Mouse (Mus musculus) forebrain, embryonic 13.5 days (tissue): Measurements from ENCODE around the gene Cyba. TPM values are rescaled to one million over a fixed set of nuclear protein-coding genes. Genes with fewer than 3 reads are reported as not detected.

Source experiments
- ATAC-seq: fragments of 200-750 bp; cut with Nextera tagmentation; 2 replicates; pipeline ENCODE4 v1.8.0; 2017
- H3K27ac ChIP-seq: fragments of 300-500 bp; sonication (generic); 2 replicates; pipeline ENCODE4 v1.5.1; 2015; ENCODE audit warnings: inconsistent platforms, mild to moderate bottlenecking, moderate library complexity
- H3K27me3 ChIP-seq: fragments of 300-500 bp; sonication (generic); 2 replicates; pipeline ENCODE4 v1.6.1; 2015; ENCODE audit warnings: mild to moderate bottlenecking, inconsistent platforms
- H3K36me3 ChIP-seq: fragments of 300-500 bp; sonication (generic); 2 replicates; pipeline ENCODE4 v1.6.1; 2015; ENCODE audit warnings: mild to moderate bottlenecking, inconsistent platforms; ENCODE audit not compliant: poor library complexity, severe bottlenecking
- H3K4me1 ChIP-seq: fragments of 300-500 bp; sonication (generic); 2 replicates; pipeline ENCODE4 v1.6.1; 2015; ENCODE audit warnings: inconsistent platforms
- H3K4me2 ChIP-seq: fragments of 300-500 bp; sonication (generic); 2 replicates; pipeline ENCODE4 v1.6.1; 2015; ENCODE audit warnings: inconsistent platforms, mild to moderate bottlenecking, moderate library complexity
- H3K4me3 ChIP-seq: fragments of 300-500 bp; sonication (generic); 2 replicates; pipeline ENCODE4 v1.5.1; 2015; ENCODE audit warnings: mild to moderate bottlenecking, inconsistent platforms
- H3K9ac ChIP-seq: fragments of 300-500 bp; sonication (generic); 2 replicates; pipeline ENCODE4 v1.6.1; 2015; ENCODE audit warnings: mild to moderate bottlenecking, inconsistent platforms
- H3K9me3 ChIP-seq: fragments of 300-500 bp; sonication (generic); replicated peaks from 2 replicates; pipeline ENCODE4 v1.6.1; 2016; ENCODE audit warnings: inconsistent platforms
- WGBS: fragments of 180-500 bp; shearing (Covaris S2); methylation state at CpG from one replicate; pipeline ENCODE4 v1.1.7; 2015; 5-methylcytosine and 5-hydroxymethylcytosine counted together
- polyA plus RNA-seq: library from polyadenylated mRNA; unstranded; fragments of >200 nt; fragmentation: Nextera tagmentation; extraction: Ambion mirVana; gene quantifications from 2 replicates; pipeline ENCODE4 v1.2.1, GENCODE M21; 2015

The Cyba gene
- polyA plus RNA-seq, 1 experiment from 2014 or later: 28.8 TPM

GRCm38 (mm10) chr8:122462510-122462909 is 29.8 kb upstream of the Cyba start:
- Histone ChIP-seq H3K4me1 (peaks cover 11% of the 10 kb centered on the region), H3K36me3 (peaks cover 22% of the 10 kb centered on the region), H3K27ac (no peak overlapping the region), H3K9me3 (no peaks in the 10 kb centered on the region), H3K27me3 (peaks cover 65% of the 10 kb centered on the region), H3K9ac (no peak overlapping the region), H3K4me3 (no peak overlapping the region), H3K4me2 (no peak overlapping the region)
- WGBS: 69% methylated on average over 8 of the region's 8 CpGs
- no peak for ATAC-seq

GRCm38 (mm10) chr8:122461473-122462148 is 28.9 kb upstream of the Cyba start:
- WGBS: 65% methylated on average over 11 of the region's 11 CpGs
- peaks cover 74% of the 10 kb centered on the region for H3K27me3 ChIP-seq

GRCm38 (mm10) chr8:122460524-122461472 is 28.1 kb upstream of the Cyba start, which contains the start of gene Snai3:
TSS of gene Snai3 (minus strand) at chr8:122460733.
- H3K4me1 ChIP-seq: peaks cover 11% of the 10 kb centered on the region
- H3K9me3 ChIP-seq: no peaks in the 10 kb centered on the region
- H3K4me3 ChIP-seq: peak within 1 kb of the TSS; percentile 35
- 4% methylated on average over 29 of the region's 56 CpGs for WGBS
- peak within 1 kb of the TSS; percentile 65 for H3K4me2 ChIP-seq
- peak; percentile 38; the same call in 1 of the 2 replicates for ATAC-seq
- peaks cover 82% of the 10 kb centered on the region for H3K27me3 ChIP-seq
- H3K27ac ChIP-seq: no peak within 1 kb of the TSS
- peak within 1 kb of the TSS; percentile 36 for H3K9ac ChIP-seq
- H3K36me3 ChIP-seq: peaks cover 6% of the 10 kb centered on the region

More at GRCm38 (mm10) chr8:122461473-122462148, 28.9 kb upstream of the Cyba start:
- Histone ChIP-seq H3K36me3 (peaks cover 13% of the 10 kb centered on the region), H3K4me1 (peaks cover 11% of the 10 kb centered on the region), H3K27ac (no peak overlapping the region), H3K4me2 (no peak overlapping the region), H3K4me3 (no peak overlapping the region), H3K9me3 (no peaks in the 10 kb centered on the region), H3K9ac (no peak overlapping the region)
- no peak for ATAC-seq

GRCm38 (mm10) chr8:122459990-122460389 is 27.3 kb upstream of the Cyba start:
- Histone ChIP-seq H3K4me2 (peak overlapping the region; percentile 65), H3K9ac (no peak overlapping the region), H3K4me3 (peak overlapping the region; percentile 35; the same call in 1 of the 2 replicates), H3K27ac (no peak overlapping the region), H3K9me3 (no peaks in the 10 kb centered on the region), H3K27me3 (peaks cover 84% of the 10 kb centered on the region), H3K4me1 (peaks cover 11% of the 10 kb centered on the region), H3K36me3 (no peaks in the 10 kb centered on the region)
- 35% methylated on average over 7 of the region's 7 CpGs for WGBS
- no peak for ATAC-seq

- H3K9me3 ChIP-seq: no peaks in the 10 kb centered on the region
- 64% methylated on average over 6 of the region's 6 CpGs for WGBS
- peaks cover 87% of the 10 kb centered on the region for H3K27me3 ChIP-seq
- ATAC-seq: no peak
- H3K36me3 ChIP-seq: no peaks in the 10 kb centered on the region
- H3K4me3 ChIP-seq: no peak overlapping the region
- no peak overlapping the region for H3K27ac ChIP-seq
- peaks cover 11% of the 10 kb centered on the region for H3K4me1 ChIP-seq
- H3K9ac ChIP-seq: no peak overlapping the region
- no peak overlapping the region for H3K4me2 ChIP-seq
Observed at GRCm38 (mm10) chr8:122459218-122459900, 26.6 kb upstream of the Cyba start.

GRCm38 (mm10) chr8:122457171-122457570 is 24.4 kb upstream of the Cyba start:
- no peak overlapping the region for H3K4me2 ChIP-seq
- H3K9me3 ChIP-seq: no peaks in the 10 kb centered on the region
- no peaks in the 10 kb centered on the region for H3K36me3 ChIP-seq
- H3K9ac ChIP-seq: no peak overlapping the region
- ATAC-seq: no peak
- WGBS: 75% methylated on average over 11 of the region's 11 CpGs
- no peak overlapping the region for H3K4me3 ChIP-seq
- peaks cover 11% of the 10 kb centered on the region for H3K4me1 ChIP-seq
- peaks cover 66% of the 10 kb centered on the region for H3K27me3 ChIP-seq
- no peak overlapping the region for H3K27ac ChIP-seq

GRCm38 (mm10) chr8:122454409-122454808 is 21.7 kb upstream of the Cyba start:
- Histone ChIP-seq H3K27ac (no peak overlapping the region), H3K4me2 (no peak overlapping the region), H3K9me3 (no peaks in the 10 kb centered on the region), H3K9ac (no peak overlapping the region), H3K4me3 (no peak overlapping the region), H3K27me3 (peaks cover 38% of the 10 kb centered on the region), H3K4me1 (no peaks in the 10 kb centered on the region), H3K36me3 (no peaks in the 10 kb centered on the region)
- WGBS: 90% methylated on average over 6 of the region's 6 CpGs
- ATAC-seq: no peak

GRCm38 (mm10) chr8:122452154-122452553 is 19.4 kb upstream of the Cyba start:
- Histone ChIP-seq H3K4me2 (no peak overlapping the region), H3K4me1 (no peaks in the 10 kb centered on the region)

GRCm38 (mm10) chr8:122451161-122451703 is 18.5 kb upstream of the Cyba start:
- ATAC-seq: no peak
- Histone ChIP-seq H3K27me3 (peaks cover 9% of the 10 kb centered on the region; the same call in 1 of the 2 replicates), H3K9me3 (no peaks in the 10 kb centered on the region), H3K4me1 (no peaks in the 10 kb centered on the region), H3K36me3 (no peaks in the 10 kb centered on the region), H3K9ac (no peak overlapping the region), H3K27ac (no peak overlapping the region), H3K4me3 (no peak overlapping the region), H3K4me2 (no peak overlapping the region)
- WGBS: 82% methylated on average over 7 of the region's 7 CpGs

More at GRCm38 (mm10) chr8:122452154-122452553, 19.4 kb upstream of the Cyba start:
- Histone ChIP-seq H3K9ac (no peak overlapping the region), H3K27ac (no peak overlapping the region), H3K36me3 (no peaks in the 10 kb centered on the region), H3K9me3 (no peaks in the 10 kb centered on the region), H3K4me3 (no peak overlapping the region), H3K27me3 (peaks cover 18% of the 10 kb centered on the region)
- ATAC-seq: no peak
- 84% methylated on average over 10 of the region's 10 CpGs for WGBS

- Histone ChIP-seq H3K27me3 (no peaks in the 10 kb centered on the region), H3K4me1 (peaks cover 25% of the 10 kb centered on the region), H3K4me3 (no peak overlapping the region), H3K9ac (no peak overlapping the region), H3K4me2 (peak overlapping the region; percentile 95; the same call in 1 of the 2 replicates), H3K36me3 (no peaks in the 10 kb centered on the region), H3K27ac (peak overlapping the region; percentile 98), H3K9me3 (no peaks in the 10 kb centered on the region)
- 64% methylated on average over 3 of the region's 3 CpGs for WGBS
- no peak for ATAC-seq
Observed at GRCm38 (mm10) chr8:122445203-122445602, 12.5 kb upstream of the Cyba start.

- ATAC-seq: peak; percentile 64
- no peaks in the 10 kb centered on the region for H3K27me3 ChIP-seq
- peak overlapping the region; percentile 83 for H3K9ac ChIP-seq
- H3K27ac ChIP-seq: peak overlapping the region; percentile 98
- WGBS: 8% methylated on average over 19 of the region's 19 CpGs
- H3K4me1 ChIP-seq: peaks cover 25% of the 10 kb centered on the region
- H3K36me3 ChIP-seq: peaks cover 7% of the 10 kb centered on the region; the same call in 1 of the 2 replicates
- H3K4me3 ChIP-seq: peak overlapping the region; percentile 69
- no peaks in the 10 kb centered on the region for H3K9me3 ChIP-seq
- H3K4me2 ChIP-seq: peak overlapping the region; percentile 95
Observed at GRCm38 (mm10) chr8:122444058-122444748, 11.5 kb upstream of the Cyba start.
